Mouse (Mus musculus) neural tube, embryonic 13.5 days (tissue): ENCODE results near the gene Zfp992. TPM values are rescaled to one million over a fixed set of nuclear protein-coding genes. Genes with fewer than 3 reads are reported as not detected.
"Not testable (repeated sequence)": the region's sequence is repeated elsewhere in the genome, so short reads cannot be mapped to it uniquely, and the experiment has no call there.

Experiments
- ATAC-seq: fragments of 200-750 bp; cut with Nextera tagmentation; 2 replicates; pipeline ENCODE4 v1.8.0; 2017; ENCODE audit warnings: low read depth, mild to moderate bottlenecking, moderate TSS enrichment, moderate library complexity
- H3K27ac ChIP-seq: fragments of 300-500 bp; sonication (generic); replicated peaks from 2 replicates; pipeline ENCODE4 v1.5.1; 2015; ENCODE audit warnings: moderate library complexity, mild to moderate bottlenecking, inconsistent platforms
- H3K27me3 ChIP-seq: fragments of 300-500 bp; sonication (generic); 2 replicates; pipeline ENCODE4 v1.6.1; 2015; ENCODE audit warnings: mild to moderate bottlenecking, inconsistent platforms
- H3K36me3 ChIP-seq: fragments of 300-500 bp; sonication (generic); 2 replicates; pipeline ENCODE4 v1.6.1; 2015; ENCODE audit warnings: mild to moderate bottlenecking, inconsistent platforms
- H3K4me1 ChIP-seq: fragments of 300-500 bp; sonication (generic); replicated peaks from 2 replicates; pipeline ENCODE4 v1.6.1; 2015; ENCODE audit warnings: inconsistent platforms
- H3K4me2 ChIP-seq: fragments of 300-500 bp; sonication (generic); 2 replicates; pipeline ENCODE4 v1.6.1; 2015; ENCODE audit warnings: inconsistent platforms, mild to moderate bottlenecking, moderate library complexity
- H3K4me3 ChIP-seq: fragments of 300-500 bp; sonication (generic); 2 replicates; pipeline ENCODE4 v1.5.1; 2015; ENCODE audit warnings: mild to moderate bottlenecking, inconsistent platforms
- H3K9ac ChIP-seq: fragments of 300-500 bp; sonication (generic); 2 replicates; pipeline ENCODE4 v1.6.1; 2015; ENCODE audit warnings: moderate library complexity, mild to moderate bottlenecking, inconsistent platforms
- H3K9me3 ChIP-seq: fragments of 300-500 bp; sonication (generic); 2 replicates; pipeline ENCODE4 v1.6.1; 2016; ENCODE audit warnings: inconsistent platforms
- whole genome bisulfite sequencing: fragments of 180-500 bp; shearing (Covaris S2); methylation state at CpG from one replicate; pipeline ENCODE4 v1.1.7; 2015; 5-methylcytosine and 5-hydroxymethylcytosine counted together
- polyA plus RNA-seq: library from polyadenylated mRNA; unstranded; fragments of >200 nt; fragmentation: Nextera tagmentation; extraction: Ambion mirVana; gene quantifications from 2 replicates; pipeline ENCODE4 v1.2.1, GENCODE M21; 2015

Zfp992 gene
- polyA plus RNA-seq, 1 experiment from 2014 or later: 2.0 TPM

DNA sequence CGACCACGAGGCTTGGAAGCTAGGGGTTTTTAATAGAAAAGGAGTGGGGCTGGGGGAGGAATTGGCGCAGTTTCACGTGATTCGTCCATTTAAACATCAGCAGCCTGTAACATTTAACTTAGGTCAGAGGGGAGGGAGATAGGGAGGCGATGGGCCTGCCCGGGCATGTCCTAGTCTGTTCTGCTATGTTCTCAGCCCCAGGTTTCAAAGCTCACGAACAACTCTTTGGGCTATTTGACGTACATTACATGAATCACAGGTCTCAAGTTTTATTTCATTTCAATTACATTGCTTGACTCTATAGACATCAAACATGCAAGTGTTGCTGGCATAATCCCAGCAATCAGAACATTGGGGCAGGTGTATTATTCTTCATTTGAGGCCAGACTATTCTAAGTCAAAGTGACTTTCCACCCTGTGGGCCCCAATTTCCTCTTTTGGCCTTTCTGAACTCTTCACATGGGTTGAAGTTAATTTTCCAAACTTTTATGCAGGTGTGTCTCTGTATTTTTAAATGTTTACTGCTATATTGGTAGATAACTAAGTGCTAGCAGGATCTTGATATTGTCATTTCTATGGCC is 49.0 kb downstream of the Zfp992 start:
- peaks cover 68% of the 10 kb centered on the region for H3K9me3 ChIP-seq
- ATAC-seq, H3K27me3 ChIP-seq, H3K4me2 ChIP-seq, H3K9ac ChIP-seq, H3K4me1 ChIP-seq, H3K27ac ChIP-seq, H3K4me3 ChIP-seq, H3K36me3 ChIP-seq: not testable (repeated sequence)
- WGBS: 80% methylated on average over 9 of the region's 9 CpGs

DNA sequence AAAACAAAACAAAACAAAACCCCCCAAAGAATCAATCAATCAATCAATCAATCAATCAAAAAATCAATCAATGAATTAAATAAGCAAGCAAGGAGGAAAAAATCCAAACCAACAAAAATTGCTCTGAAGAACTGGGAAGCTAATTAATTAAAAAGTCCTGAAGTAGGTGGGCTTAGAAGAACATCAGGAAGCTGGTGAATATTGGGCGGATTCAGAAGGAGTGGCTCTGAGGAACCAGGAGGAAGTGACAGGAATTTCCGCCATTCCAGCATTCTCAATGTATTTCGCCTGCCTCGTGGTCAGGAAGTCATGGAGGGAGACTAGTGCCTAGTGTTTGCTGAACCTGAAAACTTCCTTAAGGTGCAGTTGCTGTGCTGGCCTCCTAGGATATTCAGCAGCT is 52.9 kb downstream of the Zfp992 start, which contains the start of gene Zfp981:
Zfp981 (plus strand) TSS at position 301 of the 400 bp plus-strand sequence.
- not testable (repeated sequence) for ATAC-seq

GRCm38 (mm10) chr4:146509029-146509428 is 60.2 kb downstream of the Zfp992 start:
- H3K27me3 ChIP-seq, H3K27ac ChIP-seq, H3K4me3 ChIP-seq, H3K36me3 ChIP-seq, ATAC-seq, H3K9ac ChIP-seq, H3K4me2 ChIP-seq, H3K4me1 ChIP-seq: not testable (repeated sequence)
- WGBS: 96% methylated on average over 22 of the region's 24 CpGs
- peaks cover 25% of the 10 kb centered on the region for H3K9me3 ChIP-seq

More for the DNA sequence above, 52.9 kb downstream of the Zfp992 start, which contains the start of gene Zfp981:
- not testable (repeated sequence) for H3K9ac ChIP-seq, H3K36me3 ChIP-seq, H3K27ac ChIP-seq, H3K4me1 ChIP-seq, H3K4me2 ChIP-seq, H3K27me3 ChIP-seq, H3K4me3 ChIP-seq
- peaks cover 38% of the 10 kb centered on the region for H3K9me3 ChIP-seq
- 87% methylated on average over 4 of the region's 4 CpGs for WGBS

- not testable (repeated sequence) for H3K4me1 ChIP-seq, H3K36me3 ChIP-seq, H3K4me3 ChIP-seq, H3K9ac ChIP-seq, H3K4me2 ChIP-seq, H3K27me3 ChIP-seq, H3K27ac ChIP-seq, ATAC-seq
- peaks cover 48% of the 10 kb centered on the region for H3K9me3 ChIP-seq
Measured at GRCm38 (mm10) chr4:146511871-146512270, 63.0 kb downstream of the Zfp992 start.

DNA sequence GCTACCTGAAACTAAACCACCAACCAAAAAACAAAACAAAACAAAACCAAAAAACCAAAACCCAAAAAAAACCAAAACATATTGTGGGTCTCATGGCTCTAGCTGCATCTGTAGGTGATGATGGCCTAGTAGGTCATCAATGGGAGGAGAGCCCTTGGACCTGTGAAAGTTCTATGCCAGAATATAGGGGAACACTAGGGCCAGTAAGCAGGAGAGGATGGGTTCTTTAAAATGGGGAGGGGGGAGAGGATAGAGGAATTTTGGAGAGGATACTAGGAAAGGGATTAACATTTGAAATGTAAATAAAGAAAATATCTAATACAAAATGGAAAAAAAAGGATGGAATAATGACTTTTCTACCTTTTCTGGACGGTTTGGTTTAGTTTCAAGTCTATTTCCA is 67.7 kb downstream of the Zfp992 start:
- Histone ChIP-seq H3K9ac (no peak overlapping the region), H3K9me3 (peaks cover 78% of the 10 kb centered on the region), H3K36me3 (no peaks in the 10 kb centered on the region), H3K27me3 (no peaks in the 10 kb centered on the region), H3K27ac (no peak overlapping the region), H3K4me3 (no peak overlapping the region), H3K4me2 (no peak overlapping the region), H3K4me1 (no peaks in the 10 kb centered on the region)
- no peak for ATAC-seq
- whole genome bisulfite sequencing: 68% methylated on average over 1 of the region's 1 CpGs

DNA sequence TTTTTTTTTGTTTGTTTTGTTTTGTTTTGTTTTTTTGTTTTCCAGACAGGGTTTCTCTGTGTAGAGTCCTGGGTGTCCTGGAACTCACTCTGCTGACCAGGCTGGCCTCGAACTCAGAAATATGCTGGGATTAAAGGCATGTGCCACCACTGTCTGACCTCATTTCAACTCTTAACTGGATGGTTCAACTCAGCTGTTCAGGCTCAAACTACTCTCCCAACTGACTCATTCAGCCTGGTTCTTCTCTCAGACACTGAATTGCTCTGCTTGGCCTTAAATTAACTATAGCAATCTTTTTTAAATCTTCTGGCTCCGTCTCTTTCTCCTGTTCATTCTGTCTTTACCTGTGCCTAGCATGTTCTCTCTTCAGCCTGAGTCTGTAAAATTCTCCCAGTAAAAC is 68.3 kb downstream of the Zfp992 start:
- H3K27me3 ChIP-seq, H3K4me1 ChIP-seq, H3K27ac ChIP-seq, H3K36me3 ChIP-seq, H3K9ac ChIP-seq, H3K4me2 ChIP-seq, ATAC-seq, H3K4me3 ChIP-seq: not testable (repeated sequence)
- peaks cover 81% of the 10 kb centered on the region for H3K9me3 ChIP-seq
- WGBS: 69% methylated on average over 2 of the region's 2 CpGs

Other genes starting within 250 kb of the Zfp992 start
- 0.07 and 0.23 TPM in 2 replicates for gene Zfp981, start 53.0 kb downstream of the Zfp992 start, polyA plus RNA-seq
- 3.3 and 3.9 TPM in 2 replicates for gene Zfp993, start 161.9 kb downstream of the Zfp992 start, polyA plus RNA-seq